ENCODE assay signal across 7 mouse cellular contexts in the genomic region with DNA sequence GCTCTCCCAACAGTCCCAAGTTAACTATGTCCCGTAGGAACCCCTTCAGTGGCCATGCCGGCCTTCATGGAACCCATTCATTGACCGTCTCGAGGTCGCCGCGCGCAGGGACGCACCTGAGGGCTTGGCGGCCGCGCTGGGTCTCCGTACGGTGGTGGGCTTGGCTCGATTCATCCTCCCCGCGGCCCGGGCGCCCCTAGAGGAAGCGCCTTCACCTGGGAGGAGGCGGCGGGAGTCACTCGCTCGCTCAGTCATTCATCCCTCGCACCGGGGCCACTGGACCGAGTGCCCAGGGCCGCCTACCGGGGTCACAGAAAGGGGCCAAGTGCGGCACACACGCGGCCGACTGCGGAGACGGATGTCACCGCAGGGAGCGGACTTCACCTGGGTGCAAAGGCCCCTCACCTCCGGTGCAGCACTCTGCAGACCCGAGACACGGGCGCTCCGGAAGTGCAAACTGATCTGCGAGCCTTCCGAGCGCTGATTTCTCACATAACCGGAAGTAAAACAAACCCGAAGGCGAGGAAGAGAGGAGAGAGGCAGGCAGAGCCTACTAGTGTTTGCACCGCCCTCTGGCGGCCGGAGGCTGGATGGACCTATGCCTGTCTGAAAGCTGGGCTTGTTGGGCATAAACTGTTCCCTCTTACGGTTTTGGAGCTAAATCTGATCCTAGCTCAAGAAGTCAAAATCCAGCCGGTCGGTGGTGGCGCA. TPM values are rescaled to one million over a fixed set of nuclear protein-coding genes. Genes with fewer than 3 reads are reported as not detected.
DNase-seq lines count a peak whose midpoint lies in the region; ATAC-seq lines count a peak whose summit lies in the region.

A gene (minus strand): TSS at position 459 of the 711 bp plus-strand sequence.

- no peaks in the 10 kb centered on the region for H3K27me3 ChIP-seq in intestine, embryonic 16.5 days (replicated peaks; ENCODE audit: control insufficient read depth, insufficient read depth, low read length)
- H3K27me3 ChIP-seq in midbrain, embryonic 11.5 days (ENCODE audit: control insufficient read depth, insufficient read depth, low read length), result no peaks in the 10 kb centered on the region

- no peak within 1 kb of the TSS; the same call in 1 of the 2 replicates for H3K27ac ChIP-seq in intestine, embryonic 16.5 days (ENCODE audit: low read length)
- no peak within 1 kb of the TSS; the same call in none of the 2 replicates for H3K27ac ChIP-seq in midbrain, embryonic 11.5 days (ENCODE audit: low read depth, low read length)

- peaks cover 10% of the 10 kb centered on the region for H3K4me1 ChIP-seq in intestine, embryonic 16.5 days (ENCODE audit: control insufficient read depth, insufficient read depth, low read length)
- H3K4me1 ChIP-seq in midbrain, embryonic 11.5 days (ENCODE audit: control insufficient read depth, insufficient read depth, low read length), result peaks cover 9% of the 10 kb centered on the region

- H3K4me3 ChIP-seq in intestine, embryonic 16.5 days (ENCODE audit: low read length), result peak within 1 kb of the TSS; percentile 98
- H3K4me3 ChIP-seq in midbrain, embryonic 11.5 days (ENCODE audit: low read depth, low read length), result peak within 1 kb of the TSS; percentile 98

- WGBS in intestine, embryonic 16.5 days, result 1% methylated on average over 55 of the region's 55 CpGs
- WGBS in midbrain, embryonic 11.5 days, result under 1% methylated on average over 55 of the region's 55 CpGs

- no peaks in the 10 kb centered on the region for H3K9me3 ChIP-seq in intestine, embryonic 16.5 days (ENCODE audit: control insufficient read depth, low read length)
- H3K9me3 ChIP-seq in midbrain, embryonic 11.5 days (ENCODE audit: control insufficient read depth, low read length), result no peaks in the 10 kb centered on the region

- H3K9ac ChIP-seq in intestine, embryonic 16.5 days (ENCODE audit: low read depth, low read length), result peak within 1 kb of the TSS; percentile 92
- H3K9ac ChIP-seq in midbrain, embryonic 11.5 days (ENCODE audit: low read length), result peak within 1 kb of the TSS; percentile 83

- peak; percentile 91 for DNase-seq in adrenal gland, adult 8-10 months
- DNase-seq in embryo, embryonic 9.5 days (ENCODE audit: extremely low spot score), result peak; percentile 95
- peak; percentile 86 to 95 for DNase-seq in gastrocnemius, postnatal 4 days (ENCODE audit: low spot score in 2 of 2)
- DNase-seq in left cerebral cortex, postnatal 36 days (ENCODE audit: low spot score in 2 of 2), result peak; percentile 92 to 94
- peak; percentile 100 for DNase-seq in midbrain, embryonic 11.5 days (ENCODE audit: low spot score, missing footprints)
- peak; percentile 93 for DNase-seq in skeletal muscle tissue, adult 2 months (ENCODE audit: low read depth, low spot score)

- H3K36me3 ChIP-seq in intestine, embryonic 16.5 days (ENCODE audit: control insufficient read depth, insufficient read depth, low read length), result peaks cover 17% of the 10 kb centered on the region
- peaks cover 23% of the 10 kb centered on the region for H3K36me3 ChIP-seq in midbrain, embryonic 11.5 days (ENCODE audit: control insufficient read depth, insufficient read depth, low read length)

- peak; percentile 94 for ATAC-seq in intestine, embryonic 16.5 days
- ATAC-seq in midbrain, embryonic 11.5 days (ENCODE audit: low FRiP score), result peak; percentile 92

- peak within 1 kb of the TSS; percentile 69 for H3K4me2 ChIP-seq in intestine, embryonic 16.5 days (ENCODE audit: low read depth, low read length)
- peak within 1 kb of the TSS; percentile 92 for H3K4me2 ChIP-seq in midbrain, embryonic 11.5 days

- intact Hi-C loops in left cerebral cortex, postnatal 36 days (cut with DNase I), result loop anchor here (5.0 kb wide), 1 partner anchor 52 kb away; a partner anchor contains a TSS

RNA-seq across cellular contexts. Expression of the gene that starts here (rescaled TPM):
- 10 to 100 TPM; 59.3 to 74.4 (median 65.0) TPM for total RNA-seq in adrenal gland, adult 8-10 months (2022)
- 10 to 100 TPM; 43.6 to 58.4 TPM for total RNA-seq in gastrocnemius, postnatal 4 days (2021)
- polyA plus RNA-seq in intestine, embryonic 16.5 days (2015; fragmentation: Nextera tagmentation; extraction: Ambion mirVana), result 18.8 and 18.9 TPM in 2 replicates
- 10 to 100 TPM; 95.5 to 96.2 TPM for total RNA-seq in left cerebral cortex, postnatal 36 days (2021)
- polyA plus RNA-seq in midbrain, embryonic 11.5 days (2014; fragmentation: Nextera tagmentation; extraction: Ambion mirVana), result 23.8 and 26.3 TPM in 2 replicates
